Mouse (Mus musculus) heart, embryonic 11.5 days (tissue): ENCODE results near the gene Zfp958. TPM values are rescaled to one million over a fixed set of nuclear protein-coding genes. Genes with fewer than 3 reads are reported as not detected.
A peak's percentile ranks its signal among the peaks of the same experiment; 100 is the strongest.

Experiments used
- ATAC-seq: fragments of 200-750 bp; cut with Nextera tagmentation; replicated peaks from 2 replicates; pipeline ENCODE4 v1.8.0; 2017; ENCODE audit warnings: moderate library complexity; ENCODE audit not compliant: insufficient number of reproducible peaks, low FRiP score, low TSS enrichment
- H3K27ac ChIP-seq: fragments of 300-500 bp; sonication (generic); 2 replicates; pipeline ENCODE4 v1.5.1; 2014; ENCODE audit warnings: mild to moderate bottlenecking, low read depth, low read length
- H3K27me3 ChIP-seq: fragments of 300-500 bp; sonication (generic); 2 replicates; pipeline ENCODE4 v1.6.1; 2014; ENCODE audit warnings: mild to moderate bottlenecking, low read length, mixed read lengths; ENCODE audit not compliant: control insufficient read depth, insufficient read depth
- H3K36me3 ChIP-seq: fragments of 300-500 bp; sonication (generic); 2 replicates; pipeline ENCODE4 v1.6.1; 2014; ENCODE audit warnings: mild to moderate bottlenecking, low read length, moderate library complexity, mixed read lengths; ENCODE audit not compliant: control insufficient read depth, insufficient read depth
- H3K4me1 ChIP-seq: fragments of 300-500 bp; sonication (generic); 2 replicates; pipeline ENCODE4 v1.6.1; 2014; ENCODE audit warnings: low read length; ENCODE audit not compliant: control insufficient read depth, insufficient read depth
- H3K4me2 ChIP-seq: fragments of 300-500 bp; sonication (generic); 2 replicates; pipeline ENCODE4 v1.6.1; 2014; ENCODE audit warnings: mild to moderate bottlenecking, moderate library complexity
- H3K4me3 ChIP-seq: fragments of 300-500 bp; sonication (generic); 2 replicates; pipeline ENCODE4 v1.5.1; 2014; ENCODE audit warnings: low read depth, low read length
- H3K9ac ChIP-seq: fragments of 300-500 bp; sonication (generic); 2 replicates; pipeline ENCODE4 v1.6.1; 2014; ENCODE audit warnings: mild to moderate bottlenecking, low read depth, low read length, moderate library complexity
- H3K9me3 ChIP-seq: fragments of 300-500 bp; sonication (generic); replicated peaks from 2 replicates; pipeline ENCODE4 v1.6.1; 2016; ENCODE audit warnings: low read length; ENCODE audit not compliant: control insufficient read depth
- WGBS: fragments of 180-500 bp; shearing (Covaris S2); extraction: QIAGEN DNeasy Blood & Tissue Kit; methylation state at CpG from one replicate; pipeline ENCODE4 v1.1.7; 2014; ENCODE audit not compliant: insufficient replicate concordance; 5-methylcytosine and 5-hydroxymethylcytosine counted together
- polyA plus RNA-seq: library from polyadenylated mRNA; unstranded; fragments of >200 nt; fragmentation: Nextera tagmentation; extraction: Ambion mirVana; gene quantifications from 2 replicates; pipeline ENCODE4 v1.2.1, GENCODE M21; 2014

The Zfp958 gene
- polyA plus RNA-seq, 1 experiment from 2014 or later, result 11.2 TPM

GRCm38 (mm10) chr8:4678908-4679545, 66.1 kb downstream of the Zfp958 start:
- Histone ChIP-seq H3K4me2 (peak overlapping the region; percentile 63), H3K9me3 (peaks cover 13% of the 10 kb centered on the region), H3K4me3 (peak overlapping the region; percentile 72), H3K4me1 (0 out of 2 replicates have a peak, but pooled peaks cover 4% of the 10 kb centered on the region), H3K36me3 (no peaks in the 10 kb centered on the region), H3K27ac (peak overlapping the region; percentile 97), H3K27me3 (no peaks in the 10 kb centered on the region), H3K9ac (peak overlapping the region; percentile 88; the same call in 1 of the 2 replicates)
- ATAC-seq, result no peak
- WGBS, result 75% methylated on average over 8 of the region's 8 CpGs

DNA sequence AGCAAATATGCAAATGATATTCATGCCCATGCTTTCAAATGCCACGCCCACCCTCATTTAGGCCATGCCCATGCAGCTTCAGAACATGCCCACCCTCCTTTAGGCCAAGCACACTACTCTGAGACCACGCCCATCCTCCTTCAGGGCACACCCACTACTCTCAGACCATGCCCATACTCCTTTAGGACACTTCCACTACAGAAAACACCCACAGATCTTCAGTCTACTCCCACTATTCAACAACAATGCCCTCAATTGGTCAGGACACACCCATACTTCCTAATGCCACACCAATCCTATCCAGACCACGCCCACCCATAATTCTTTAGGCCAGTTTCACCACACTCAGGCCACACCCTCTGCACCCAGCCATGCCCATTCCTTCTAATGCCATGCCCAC, 66.8 kb downstream of the Zfp958 start:
- ATAC-seq, result no peak
- H3K27me3 ChIP-seq, result no peaks in the 10 kb centered on the region
- no peaks in the 10 kb centered on the region for H3K36me3 ChIP-seq
- H3K9ac ChIP-seq, result no peak overlapping the region
- WGBS, result 91% methylated on average over 3 of the region's 3 CpGs
- no peak overlapping the region for H3K27ac ChIP-seq
- peaks cover 13% of the 10 kb centered on the region for H3K9me3 ChIP-seq
- 0 out of 2 replicates have a peak, but pooled peaks cover 4% of the 10 kb centered on the region for H3K4me1 ChIP-seq
- H3K4me3 ChIP-seq, result no peak overlapping the region
- H3K4me2 ChIP-seq, result no peak overlapping the region

Other genes with a start within 250 kb of the Zfp958 start
- 26.0 and 34.9 TPM in 2 replicates for gene Cers4, start 120.1 kb upstream of the Zfp958 start, polyA plus RNA-seq
- 48.4 and 54.1 TPM in 2 replicates for gene Shcbp1, start 166.4 kb downstream of the Zfp958 start, polyA plus RNA-seq